Mouse (Mus musculus) cerebellum, adult 11-12 months (tissue): Measurements from ENCODE around the gene Tkt.

Experiments used
- DNase-seq: peaks from one replicate; pipeline ENCODE4 v3.0.0; 2022

Gene Tkt

GRCm38 (mm10) chr14:30586780-30587461, 38.8 kb downstream of the Tkt start:
- DNase-seq = no peak

GRCm38 (mm10) chr14:30590041-30590645, 42.0 kb downstream of the Tkt start:
- DNase-seq = no peak

GRCm38 (mm10) chr14:30590918-30591317, 42.8 kb downstream of the Tkt start:
- DNase-seq = no peak

- peak; percentile 51 for DNase-seq
These were observed 43.3 kb downstream of the Tkt start for GRCm38 (mm10) chr14:30591417-30591816.

- DNase-seq = peak; percentile 68
These were observed 45.3 kb downstream of the Tkt start for GRCm38 (mm10) chr14:30593279-30594091.

- no peak for DNase-seq
These were observed 46.0 kb downstream of the Tkt start for GRCm38 (mm10) chr14:30594092-30594695.

- no peak for DNase-seq
These were observed 47.6 kb downstream of the Tkt start for GRCm38 (mm10) chr14:30595576-30596313.

GRCm38 (mm10) chr14:30596407-30596806, 48.2 kb downstream of the Tkt start:
- DNase-seq = no peak

GRCm38 (mm10) chr14:30597142-30597541, 49.0 kb downstream of the Tkt start:
- DNase-seq = no peak

- DNase-seq = no peak
These were observed 58.7 kb downstream of the Tkt start for GRCm38 (mm10) chr14:30606817-30607216.

- no peak for DNase-seq
These were observed 59.5 kb downstream of the Tkt start for GRCm38 (mm10) chr14:30607696-30608095.

GRCm38 (mm10) chr14:30608176-30608575, 60.0 kb downstream of the Tkt start:
- DNase-seq = no peak

GRCm38 (mm10) chr14:30609499-30609898, 61.3 kb downstream of the Tkt start:
- DNase-seq = no peak

GRCm38 (mm10) chr14:30610304-30610703, 62.1 kb downstream of the Tkt start:
- DNase-seq = no peak

GRCm38 (mm10) chr14:30610940-30611339, 62.8 kb downstream of the Tkt start:
- no peak for DNase-seq

- DNase-seq = peak; percentile 44
These were observed 64.4 kb downstream of the Tkt start for GRCm38 (mm10) chr14:30612523-30612922.

GRCm38 (mm10) chr14:30612962-30613715, 65.0 kb downstream of the Tkt start:
- DNase-seq = no peak

- DNase-seq = no peak
These were observed 68.6 kb downstream of the Tkt start for GRCm38 (mm10) chr14:30616751-30617150.

- DNase-seq = no peak
These were observed 70.7 kb downstream of the Tkt start for GRCm38 (mm10) chr14:30618746-30619275.

GRCm38 (mm10) chr14:30619982-30620578, 71.9 kb downstream of the Tkt start:
- DNase-seq = peak; percentile 54

- DNase-seq = peak; percentile 30
These were observed 74.0 kb downstream of the Tkt start for GRCm38 (mm10) chr14:30622130-30622529.
